Mouse (Mus musculus) left cerebral cortex, adult 6 months (tissue): Measurements from ENCODE around the gene Aspscr1. TPM values are rescaled to one million over a fixed set of nuclear protein-coding genes. Genes with fewer than 3 reads are reported as not detected.

Source experiments
- long read RNA-seq, 2 experiments: library from polyadenylated mRNA; unstranded; transcript quantifications; one replicate each; pipeline ENCODE4 v2.0.0; 2019 to 2020
- polyA plus RNA-seq: library from polyadenylated mRNA; unstranded; fragments of <200 nt; fragmentation: Nextera tagmentation; gene quantifications from 2 replicates; pipeline ENCODE4 v1.2.3, GENCODE M21; 2021

The Aspscr1 gene
- polyA plus RNA-seq, result 48.4 and 50.7 TPM in 2 replicates
- long read RNA-seq, experiment 1, transcript Aspscr1-201 (16 exons, 1,820 nt), result major isoform, 238 of 316 reads
- long read RNA-seq, experiment 1, transcript Aspscr1-203 (15 exons, 1,690 nt), result minor isoform, 21 of 316 reads
- long read RNA-seq, experiment 1, partial matches to known transcripts, result 11 of 316 reads
- long read RNA-seq, experiment 1, other reads (novel, unspliced or antisense), result 46 of 316 reads
- long read RNA-seq, experiment 2, transcript Aspscr1-201 (16 exons, 1,820 nt), result major isoform, 67 of 88 reads
- long read RNA-seq, experiment 2, partial matches to known transcripts, result 9 of 88 reads
- long read RNA-seq, experiment 2, other reads (novel, unspliced or antisense), result 7 of 88 reads

GRCm38 (mm10) chr11:120672687-120673593 lies at the start of gene Aspscr1:
Gene Aspscr1 (plus strand): TSS chr11:120672973.

GRCm38 (mm10) chr11:120625152-120625775 lies 47.5 kb upstream of the Aspscr1 start, which contains the start of gene Sirt7:
Gene Sirt7 (minus strand): TSS chr11:120625240.

GRCm38 (mm10) chr11:120633520-120634343 lies 39.0 kb upstream of the Aspscr1 start, which contains the start of gene Mafg:
Gene Mafg (minus strand): TSS chr11:120633600.

DNA sequence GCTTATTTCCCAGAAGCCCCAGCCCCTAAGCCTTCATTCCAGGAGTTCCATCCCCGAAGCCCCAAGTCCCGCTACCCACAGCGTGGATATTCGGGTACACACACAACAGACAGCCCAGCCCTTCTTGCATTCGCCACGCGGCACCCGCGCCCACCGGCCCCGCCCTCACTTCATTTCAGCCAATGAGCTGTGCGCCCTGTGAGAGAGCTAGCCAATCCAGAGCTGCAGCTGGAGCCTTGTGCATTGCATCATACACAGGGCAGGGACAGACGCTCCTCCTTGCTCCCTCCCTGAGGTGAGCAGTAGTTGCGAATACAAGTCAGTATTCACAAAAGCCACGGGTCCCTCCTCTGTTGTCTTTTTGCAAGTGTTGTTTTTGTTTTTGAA lies 29.2 kb upstream of the Aspscr1 start, which contains the start of gene Pycr1:
Gene Pycr1 (minus strand): TSS at position 169 of the 387 bp plus-strand sequence.

GRCm38 (mm10) chr11:120648001-120648476 lies 24.7 kb upstream of the Aspscr1 start, which contains the start of gene Myadml2:
Gene Myadml2 (minus strand): TSS chr11:120648158.

GRCm38 (mm10) chr11:120661076-120661460 lies 11.7 kb upstream of the Aspscr1 start, which contains the start of gene Notum:
Gene Notum (minus strand): TSS chr11:120661175.

DNA sequence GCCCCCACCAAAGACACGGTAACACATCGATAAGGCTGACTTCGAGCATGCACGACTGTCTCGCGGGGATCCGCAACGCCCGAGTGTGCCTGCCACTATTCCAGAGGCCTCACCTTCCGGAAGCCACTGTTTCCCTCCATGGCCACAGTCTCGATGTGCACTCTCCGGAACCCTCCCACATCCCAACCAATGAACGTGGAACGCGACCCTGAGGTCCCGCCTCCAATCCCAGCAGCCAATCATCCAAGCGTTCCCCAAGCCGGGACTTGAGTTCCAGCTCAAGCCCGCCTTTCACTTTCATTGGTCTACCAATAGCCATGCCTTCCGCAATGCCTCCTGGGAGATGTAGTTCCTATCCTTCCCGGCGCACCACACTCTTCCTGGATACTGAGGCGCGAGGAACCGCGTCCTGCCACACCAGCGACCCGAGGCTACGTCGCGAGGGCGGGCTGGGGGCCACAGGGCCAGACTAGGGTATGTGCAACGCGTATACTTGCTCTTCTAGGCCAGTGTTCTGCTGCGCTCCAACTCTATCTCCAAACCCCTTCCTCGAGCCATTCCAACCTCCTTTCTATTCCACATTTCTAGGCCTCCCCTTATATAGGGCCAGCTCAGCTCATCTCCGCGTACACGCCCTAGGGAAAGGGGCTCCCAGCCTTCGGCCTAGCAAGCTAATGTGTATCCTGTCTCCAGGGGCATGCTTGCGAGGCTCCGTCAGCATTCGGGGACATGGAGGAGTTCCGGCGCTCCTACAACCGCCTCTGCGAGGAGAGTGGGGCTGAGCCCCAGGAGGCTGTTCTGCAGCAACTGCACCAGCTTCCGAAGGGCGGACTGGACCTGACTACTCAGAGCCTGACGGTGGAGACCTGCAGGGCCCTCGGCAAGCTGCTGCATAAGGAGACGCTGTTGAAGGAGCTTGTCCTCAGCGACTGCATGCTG lies 41.1 kb downstream of the Aspscr1 start, which contains the start of the genes Cenpx and Lrrc45:
Gene Cenpx (minus strand): TSS at position 159 of the 939 bp plus-strand sequence.
Gene Lrrc45 (plus strand): TSS at position 346 of the 939 bp plus-strand sequence.

DNA sequence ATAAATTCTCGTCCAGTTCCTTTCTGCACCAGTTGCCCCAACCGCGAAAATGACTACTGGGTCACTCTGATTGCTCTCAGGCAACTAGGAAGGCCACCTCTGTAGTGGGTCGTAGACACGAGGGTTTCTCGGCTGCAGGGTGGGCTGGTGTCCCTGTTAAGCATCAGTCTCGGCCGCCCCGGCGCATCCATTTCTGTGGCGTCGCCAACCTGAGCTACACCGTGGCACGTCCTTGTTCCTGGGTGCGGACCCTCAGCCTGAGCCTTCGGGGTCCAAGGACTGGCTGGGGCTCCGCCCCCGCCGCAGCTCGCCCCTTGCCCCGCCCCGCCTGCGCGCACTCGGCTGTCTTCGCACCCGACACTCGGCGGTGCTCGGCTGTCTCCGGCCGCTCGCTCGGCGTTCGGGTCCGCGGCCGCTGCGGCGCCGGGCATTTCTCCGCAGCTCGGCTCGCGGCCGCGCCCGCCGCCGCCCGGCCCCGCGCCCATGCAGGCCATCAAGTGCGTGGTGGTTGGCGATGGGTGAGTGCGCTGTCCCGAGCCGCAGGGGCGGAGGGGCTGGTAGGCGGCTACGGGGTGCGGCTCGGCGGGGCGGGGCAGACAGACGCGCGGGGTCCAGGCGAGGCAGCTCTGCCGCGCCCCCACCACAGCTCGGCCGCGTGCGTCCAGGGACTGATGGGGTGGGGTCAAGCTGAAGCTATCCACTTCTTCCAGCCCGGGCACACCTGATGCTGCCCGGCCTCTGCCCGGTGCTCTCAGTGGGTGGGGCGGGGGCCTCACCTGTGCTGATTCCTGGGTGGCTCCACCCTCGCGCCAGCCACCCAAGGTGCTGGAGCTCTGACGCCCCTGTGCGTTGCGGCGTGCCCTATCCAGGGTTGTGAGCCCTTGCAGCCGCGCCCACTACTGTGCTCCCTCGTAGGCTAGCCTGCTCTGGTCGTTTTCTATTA lies 48.6 kb downstream of the Aspscr1 start, which contains the start of gene Rac3:
Gene Rac3 (plus strand): TSS at position 347 of the 943 bp plus-strand sequence.

DNA sequence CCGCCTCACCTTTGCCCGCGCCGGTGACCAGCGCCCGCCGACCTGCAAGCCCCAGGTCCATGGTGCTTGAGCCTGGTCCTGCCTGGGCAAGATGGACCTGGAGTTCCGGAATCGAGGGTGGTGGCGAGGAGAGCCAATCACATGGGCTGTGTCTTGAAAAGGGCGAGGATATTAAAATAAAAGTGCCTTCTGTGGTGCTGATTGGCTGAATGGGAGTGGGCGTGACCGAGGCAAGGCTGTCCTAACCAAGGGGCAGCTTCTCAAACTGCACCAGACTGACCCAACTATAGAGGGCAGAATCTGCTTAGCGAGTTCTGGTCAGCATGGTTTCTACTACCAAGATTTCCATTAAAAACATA lies 54.4 kb downstream of the Aspscr1 start, which contains the start of gene Dcxr:
Gene Dcxr (minus strand): TSS at position 113 of the 359 bp plus-strand sequence.

GRCm38 (mm10) chr11:120731858-120732680 lies 59.3 kb downstream of the Aspscr1 start, which contains the start of gene Cbr2:
Gene Cbr2 (minus strand): TSS chr11:120732114.

Other genes starting within 250 kb of the Aspscr1 start
- gene Nploc4, start 235.3 kb upstream of the Aspscr1 start, polyA plus RNA-seq, result 4.6 and 5.8 TPM in 2 replicates
- gene Tspan10, start 230.3 kb upstream of the Aspscr1 start, polyA plus RNA-seq, result not detected in 2 replicates
- 0.31 and 0.44 TPM in 2 replicates for gene Pde6g, start 219.5 kb upstream of the Aspscr1 start, polyA plus RNA-seq
- 33.4 and 35.5 TPM in 2 replicates for gene Oxld1, start 214.9 kb upstream of the Aspscr1 start, polyA plus RNA-seq
- gene Ccdc137, start 214.9 kb upstream of the Aspscr1 start, polyA plus RNA-seq, result 26.0 and 30.0 TPM in 2 replicates
- gene Arl16, start 205.4 kb upstream of the Aspscr1 start, polyA plus RNA-seq, result 72.4 and 90.6 TPM in 2 replicates
- gene Mrpl12, start 188.4 kb upstream of the Aspscr1 start, polyA plus RNA-seq, result 113 and 125 TPM in 2 replicates
- gene Slc25a10, start 181.1 kb upstream of the Aspscr1 start, polyA plus RNA-seq, result 13.9 and 14.7 TPM in 2 replicates
- gene Gcgr, start 142.3 kb upstream of the Aspscr1 start, polyA plus RNA-seq, result 0.05 TPM in 1 of 2 replicates, not detected in the other
- 231 and 232 TPM in 2 replicates for gene Mcrip1, start 123.2 kb upstream of the Aspscr1 start, polyA plus RNA-seq
- gene Ppp1r27, start 121.8 kb upstream of the Aspscr1 start, polyA plus RNA-seq, result not detected in 2 replicates
- gene P4hb, start 99.7 kb upstream of the Aspscr1 start, polyA plus RNA-seq, result 99.2 and 113 TPM in 2 replicates
- 186 and 291 TPM in 2 replicates for gene Arhgdia, start 91.3 kb upstream of the Aspscr1 start, polyA plus RNA-seq
- 7.2 and 21.6 TPM in 2 replicates for gene Alyref, start 74.6 kb upstream of the Aspscr1 start, polyA plus RNA-seq
- gene Anapc11, start 74.6 kb upstream of the Aspscr1 start, polyA plus RNA-seq, result 76.6 and 229 TPM in 2 replicates
- gene Npb, start 64.5 kb upstream of the Aspscr1 start, polyA plus RNA-seq, result 0.61 and 0.85 TPM in 2 replicates
- gene Pcyt2, start 55.0 kb upstream of the Aspscr1 start, polyA plus RNA-seq, result 109 and 110 TPM in 2 replicates
- gene Sirt7, start 47.7 kb upstream of the Aspscr1 start, polyA plus RNA-seq, result 21.5 and 24.4 TPM in 2 replicates
- gene Mafg, start 39.4 kb upstream of the Aspscr1 start, polyA plus RNA-seq, result 14.1 and 24.2 TPM in 2 replicates
- 4.4 and 5.1 TPM in 2 replicates for gene Pycr1, start 29.2 kb upstream of the Aspscr1 start, polyA plus RNA-seq
- 7.4 and 9.6 TPM in 2 replicates for gene Myadml2, start 24.8 kb upstream of the Aspscr1 start, polyA plus RNA-seq
- gene Notum, start 11.8 kb upstream of the Aspscr1 start, polyA plus RNA-seq, result 0.55 and 3.6 TPM in 2 replicates
- 82.4 and 87.0 TPM in 2 replicates for gene Cenpx, start 40.8 kb downstream of the Aspscr1 start, polyA plus RNA-seq
- gene Lrrc45, start 41.0 kb downstream of the Aspscr1 start, polyA plus RNA-seq, result 6.3 and 8.2 TPM in 2 replicates
- gene Rac3, start 48.5 kb downstream of the Aspscr1 start, polyA plus RNA-seq, result 38.2 and 40.8 TPM in 2 replicates
- gene Dcxr, start 54.3 kb downstream of the Aspscr1 start, polyA plus RNA-seq, result 20.5 and 25.7 TPM in 2 replicates
- gene Cbr2, start 59.1 kb downstream of the Aspscr1 start, polyA plus RNA-seq, result 2.0 and 2.1 TPM in 2 replicates
- gene Hmga1b, start 89.8 kb downstream of the Aspscr1 start, polyA plus RNA-seq, result 0.18 and 1.9 TPM in 2 replicates
- gene Rfng, start 111.2 kb downstream of the Aspscr1 start, polyA plus RNA-seq, result 29.8 and 56.0 TPM in 2 replicates
- gene Gps1, start 111.3 kb downstream of the Aspscr1 start, polyA plus RNA-seq, result 203 and 262 TPM in 2 replicates
- 32.0 and 44.3 TPM in 2 replicates for gene Dus1l, start 123.4 kb downstream of the Aspscr1 start, polyA plus RNA-seq
- 25.3 and 31.9 TPM in 2 replicates for gene Fasn, start 151.6 kb downstream of the Aspscr1 start, polyA plus RNA-seq